Mouse (Mus musculus) CH12.LX (cell line): ENCODE results near the gene Ssbp2. TPM values are rescaled to one million over a fixed set of nuclear protein-coding genes. Genes with fewer than 3 reads are reported as not detected.
A peak's percentile ranks its signal among the peaks of the same experiment; 100 is the strongest.

ENCODE experiments used
- DNase-seq: peaks from one replicate; pipeline ENCODE4 v3.0.0-alpha.2; 2013; ENCODE audit errors: extremely low read depth
- H3K27ac ChIP-seq: 2 replicates; pipeline ENCODE4 v1.5.1; 2012; ENCODE audit warnings: low read depth, mild to moderate bottlenecking, control low read depth, moderate library complexity; ENCODE audit not compliant: insufficient read depth
- H3K27me3 ChIP-seq: replicated peaks from 2 replicates; pipeline ENCODE3; 2012; ENCODE audit warnings: inconsistent platforms
- H3K36me3 ChIP-seq, 2 experiments: replicated peaks in 1 of 2; 2 replicates each; pipeline versions ENCODE3 to v1.6.1; 2012; ENCODE audit warnings: inconsistent platforms in 1 of 2, low read length in 1 of 2, mild to moderate bottlenecking in 1 of 2, mixed read lengths in 1 of 2, moderate library complexity in 1 of 2; ENCODE audit not compliant: control insufficient read depth in 1 of 2, insufficient read depth in 1 of 2
- H3K4me1 ChIP-seq, 2 experiments: 2 replicates each; pipeline ENCODE4 v1.6.1; 2012; ENCODE audit warnings: inconsistent platforms in 1 of 2, moderate library complexity in 1 of 2; ENCODE audit not compliant: insufficient read depth in 2 of 2, control insufficient read depth in 1 of 2
- H3K4me2 ChIP-seq: 2 replicates; pipeline ENCODE4 v1.6.1; 2012; ENCODE audit warnings: low read depth, mild to moderate bottlenecking, control low read depth; ENCODE audit not compliant: poor library complexity, insufficient read depth, severe bottlenecking
- H3K4me3 ChIP-seq, 3 experiments: fragments of 150-350 bp in 1 of 3; sonication (generic) in 1 of 3; replicated peaks in 1 of 3; 2 replicates each; pipeline versions ENCODE3 to v1.5.1; 2011 to 2012; ENCODE audit warnings: low read depth in 2 of 3, low read length in 2 of 3, mild to moderate bottlenecking in 2 of 3, moderate library complexity in 2 of 3, control low read depth in 1 of 3, improper control_type of control experiment in 1 of 3, inconsistent platforms in 1 of 3, mixed read lengths in 1 of 3; ENCODE audit not compliant: poor library complexity in 1 of 3
- H3K79me2 ChIP-seq: replicated peaks from 2 replicates; pipeline ENCODE4 v1.6.1; 2012; ENCODE audit warnings: mild to moderate bottlenecking, moderate library complexity; ENCODE audit not compliant: control insufficient read depth, poor library complexity, insufficient read depth, severe bottlenecking; ENCODE audit errors: extremely low read depth
- H3K9ac ChIP-seq: 2 replicates; pipeline ENCODE4 v1.6.1; 2012; ENCODE audit warnings: low read depth, mild to moderate bottlenecking, control low read depth, moderate library complexity; ENCODE audit not compliant: insufficient read depth
- H3K9me3 ChIP-seq: replicated peaks from 2 replicates; pipeline ENCODE3; 2012; ENCODE audit warnings: low read length, inconsistent platforms, mixed read lengths
- BHLHE40 ChIP-seq: IDR thresholded peaks from 2 replicates; pipeline ENCODE4 v1.6.1; 2011; ENCODE audit warnings: mild to moderate bottlenecking, low read depth, low read length, improper control_type of control experiment
- CHD1 ChIP-seq: IDR thresholded peaks from 2 replicates; pipeline ENCODE4 v1.6.1; 2012; ENCODE audit warnings: low read depth, low read length, improper control_type of control experiment, inconsistent platforms
- CTCF ChIP-seq, 2 experiments: IDR thresholded peaks in 1 of 2; conservative IDR thresholded peaks in 1 of 2; 2 replicates each; pipeline ENCODE4 v1.5.1; 2011 to 2012; ENCODE audit warnings: low read depth in 2 of 2, low read length in 2 of 2, improper control_type of control experiment in 1 of 2, inconsistent platforms in 1 of 2, mild to moderate bottlenecking in 1 of 2, moderate library complexity in 1 of 2
- E2F4 ChIP-seq: IDR thresholded peaks from 2 replicates; pipeline ENCODE4 v1.6.1; 2011; ENCODE audit warnings: low read depth, low read length, improper control_type of control experiment; ENCODE audit not compliant: insufficient replicate concordance
- EP300 ChIP-seq: IDR thresholded peaks from 2 replicates; pipeline ENCODE4 v1.6.1; 2011; ENCODE audit warnings: low read length, improper control_type of control experiment
- IRF4 ChIP-seq: IDR thresholded peaks from 2 replicates; pipeline ENCODE4 v1.6.1; 2014; ENCODE audit warnings: low read depth, mild to moderate bottlenecking, inconsistent platforms, low read length, improper control_type of control experiment
- JUN ChIP-seq: IDR thresholded peaks from 2 replicates; pipeline ENCODE4 v1.6.1; 2011; ENCODE audit warnings: low read depth, mild to moderate bottlenecking, low read length, improper control_type of control experiment, moderate library complexity; ENCODE audit not compliant: insufficient read depth
- KAT2A ChIP-seq: IDR thresholded peaks from 2 replicates; pipeline ENCODE4 v1.6.1; 2012; ENCODE audit warnings: low read length, improper control_type of control experiment, inconsistent platforms; ENCODE audit not compliant: insufficient replicate concordance
- MAFK ChIP-seq: IDR thresholded peaks from 2 replicates; pipeline ENCODE4 v1.6.1; 2011; ENCODE audit warnings: low read length, improper control_type of control experiment; ENCODE audit not compliant: insufficient replicate concordance
- MAX ChIP-seq: IDR thresholded peaks from 2 replicates; pipeline ENCODE4 v1.6.1; 2011; ENCODE audit warnings: low read length, improper control_type of control experiment
- MXI1 ChIP-seq: IDR thresholded peaks from 2 replicates; pipeline ENCODE4 v1.6.1; 2011; ENCODE audit warnings: mild to moderate bottlenecking, low read depth, low read length, improper control_type of control experiment
- MYC ChIP-seq: IDR thresholded peaks from 2 replicates; pipeline ENCODE4 v1.6.1; 2011; ENCODE audit warnings: low read depth, mild to moderate bottlenecking, improper control_type of control experiment, low read length
- NELFE ChIP-seq: IDR thresholded peaks from 2 replicates; pipeline ENCODE4 v1.6.1; 2011; ENCODE audit warnings: low read depth, low read length, improper control_type of control experiment
- NRF1 ChIP-seq: IDR thresholded peaks from 2 replicates; pipeline ENCODE4 v1.6.1; 2014; ENCODE audit warnings: low read depth, mild to moderate bottlenecking, inconsistent platforms, low read length, improper control_type of control experiment, moderate library complexity
- PAX5 ChIP-seq: IDR thresholded peaks from 2 replicates; pipeline ENCODE4 v1.6.1; 2012; ENCODE audit warnings: low read length, inconsistent platforms, mixed read lengths
- POLR2A ChIP-seq: IDR thresholded peaks from 2 replicates; pipeline ENCODE4 v1.6.1; 2011; ENCODE audit warnings: low read depth, mild to moderate bottlenecking, improper control_type of control experiment, low read length
- POLR2AphosphoS2 ChIP-seq: IDR thresholded peaks from 2 replicates; pipeline ENCODE4 v1.6.1; 2011; ENCODE audit warnings: low read depth, low read length, improper control_type of control experiment
- SIN3A ChIP-seq: IDR thresholded peaks from 2 replicates; pipeline ENCODE4 v1.6.1; 2012; ENCODE audit warnings: low read length, improper control_type of control experiment, inconsistent platforms
- SMC3 ChIP-seq: IDR thresholded peaks from 2 replicates; pipeline ENCODE4 v1.6.1; 2011; ENCODE audit warnings: low read depth, low read length, improper control_type of control experiment
- TCF12 ChIP-seq: IDR thresholded peaks from 2 replicates; pipeline ENCODE4 v1.6.1; 2014; ENCODE audit warnings: low read depth, mild to moderate bottlenecking, inconsistent platforms, low read length, improper control_type of control experiment
- UBTF ChIP-seq: IDR thresholded peaks from 2 replicates; pipeline ENCODE4 v1.6.1; 2012; ENCODE audit warnings: low read depth, mild to moderate bottlenecking, inconsistent platforms, low read length, improper control_type of control experiment, moderate library complexity
- USF1 ChIP-seq: IDR thresholded peaks from 2 replicates; pipeline ENCODE4 v1.6.1; 2014; ENCODE audit warnings: low read depth, mild to moderate bottlenecking, inconsistent platforms, low read length, improper control_type of control experiment
- USF2 ChIP-seq: conservative IDR thresholded peaks from 2 replicates; pipeline ENCODE4 v1.6.1; 2011; ENCODE audit warnings: low read depth, low read length, improper control_type of control experiment
- ZNF384 ChIP-seq: IDR thresholded peaks from 2 replicates; pipeline ENCODE4 v1.6.1; 2012; ENCODE audit warnings: low read depth, low read length, improper control_type of control experiment, inconsistent platforms
- dilution Hi-C: fragments of 300-500 bp; cut with MboI; formaldehyde crosslinking; loops from 2 replicates; pipeline ENCODE4 v1.14.3; 2020; ENCODE audit warnings: low sequenced_read_pairs; ENCODE audit not compliant: extremely low pct_unique_long_range_greater_than_20kb, extremely low pct_ligation_motif_present
- in situ Hi-C: fragments of 300-500 bp; cut with MboI; formaldehyde crosslinking; loops from 3 replicates; pipeline ENCODE4 v1.14.3; 2019; ENCODE audit warnings: low sequenced_read_pairs, low pct_ligation_motif_present, low pct_unique_long_range_greater_than_20kb, mixed read lengths
- polyA plus RNA-seq: library from polyadenylated mRNA; unstranded; fragments of >175 nt; gene quantifications from 2 replicates; pipeline ENCODE4 v1.2.1, GENCODE M21; 2012; ENCODE audit warnings: low read depth; ENCODE audit not compliant: insufficient read length
- total RNA-seq, 2 experiments: library from RNA; depleted of rRNA; stranded (reverse); fragments of 300-350 nt in 1 of 2; fragments of >200 nt in 1 of 2; gene quantifications; 2 replicates each; pipeline ENCODE4 v1.2.3; 2012 to 2014

Gene Ssbp2
- total and polyA plus RNA-seq, 3 experiments: 1.9 to 3.6 (median 1.9) TPM

- in situ Hi-C loops: no loop called here
- Histone ChIP-seq H3K79me2 (no peaks in the 10 kb centered on the region), H3K9ac (no peak overlapping the region), H3K27me3 (no peaks in the 10 kb centered on the region), H3K36me3 (no peaks in the 10 kb centered on the region), H3K4me1 (no peaks in the 10 kb centered on the region), H3K9me3 (no peaks in the 10 kb centered on the region), H3K4me2 (peak overlapping the region; percentile 12; the same call in 1 of the 2 replicates), H3K4me3 (no peak overlapping the region), H3K27ac (no peak overlapping the region)
- DNase-seq: no peak
- TF ChIP-seq TCF12 (no peak), CTCF (conservative IDR thresholded peaks at IDR 0.05 in 1 of 2, IDR thresholded peaks at IDR 0.05 in 1 of 2; ENCODE audit: low read depth in 2 of 2, low read length in 2 of 2) (no peak), POLR2AphosphoS2 (no peak), CHD1 (no peak)
- dilution Hi-C loops: no loop called here
These were observed 122.1 kb downstream of the Ssbp2 start for GRCm38 (mm10) chr13:91582212-91582611.

DNA sequence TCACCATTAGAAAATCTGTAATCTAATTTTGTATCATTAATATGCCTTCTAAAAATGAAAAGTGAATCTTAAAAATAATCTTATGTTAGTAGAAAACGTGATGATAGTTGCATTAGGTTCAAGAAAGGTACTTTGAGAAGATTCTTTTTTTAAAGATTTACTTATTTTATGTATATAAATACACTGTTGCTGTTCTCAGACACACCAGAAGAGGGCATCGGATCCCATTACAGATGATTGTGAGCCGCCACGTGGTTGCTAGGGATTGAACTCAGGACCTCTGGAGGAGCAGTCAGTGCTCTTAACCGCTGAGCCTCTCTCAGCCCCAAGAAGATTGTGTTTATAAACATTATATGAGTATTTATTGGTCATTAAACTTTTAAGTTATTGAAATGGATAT, 126.3 kb downstream of the Ssbp2 start:
- dilution Hi-C loops: no loop called here
- in situ Hi-C loops: no loop called here
- Histone ChIP-seq H3K36me3 (no peaks in the 10 kb centered on the region), H3K27ac (no peak overlapping the region), H3K79me2 (no peaks in the 10 kb centered on the region), H3K9ac (no peak overlapping the region), H3K27me3 (no peaks in the 10 kb centered on the region), H3K9me3 (no peaks in the 10 kb centered on the region), H3K4me3 (no peak overlapping the region), H3K4me2 (no peak overlapping the region), H3K4me1 (no peaks in the 10 kb centered on the region)
- TF ChIP-seq MYC (peak; percentile 87), POLR2A (no peak), MAX (0 out of 2 replicates have a peak, but pooled peaks have one; percentile 22), ZNF384 (no peak), EP300 (no peak), USF2 (no peak), NELFE (no peak), MXI1 (no peak), CTCF (conservative IDR thresholded peaks at IDR 0.05 in 1 of 2, IDR thresholded peaks at IDR 0.05 in 1 of 2; ENCODE audit: low read depth in 2 of 2, low read length in 2 of 2) (peak in 1 of 2 experiments; percentile 44; a peak in 2 of 4 replicates), SMC3 (peak; percentile 31), CHD1 (no peak), USF1 (no peak), E2F4 (no peak), MAFK (no peak), UBTF (no peak), BHLHE40 (no peak), KAT2A (no peak), JUN (no peak), PAX5 (no peak), SIN3A (no peak), NRF1 (no peak), IRF4 (no peak)
- no peak for DNase-seq
